Mouse (Mus musculus) heart, adult 2 months (tissue): ENCODE results near the gene Gm20388.

Experiments
- CTCF ChIP-seq: fragments of 200-600 bp; IDR thresholded peaks from 2 replicates; pipeline ENCODE4 v1.8.1; 2022; ENCODE audit warnings: antibody characterized with exemption, mild to moderate bottlenecking, moderate library complexity
- EP300 ChIP-seq: fragments of 200-500 bp; IDR thresholded peaks from 2 replicates; pipeline ENCODE4 v1.6.1; 2011; ENCODE audit warnings: low read depth, low read length, control low read depth; ENCODE audit not compliant: insufficient read depth

- TF ChIP-seq CTCF (no peak), EP300 (no peak)
Measured at GRCm38 (mm10) chr8:122658149-122658806, 2747.6 kb downstream of the Gm20388 start.
